In genomic region chr1:66617188-66617587, GRCm38 (mm10) we compare ENCODE assay signal across 17 mouse cellular contexts.
"Had no signal": no experiment of that assay in that cellular context is flagged by ENCODE, and none has a peak within 500 bp of the region (broad histone marks: within the 10 kb centered on the region; RNA-seq: fewer than 3 reads in every experiment).

No protein-coding gene starts in this region.

- H3K4me2 ChIP-seq: limb, embryonic 13.5 days; neural tube, embryonic 15.5 days had no signal

- H3K27me3 ChIP-seq: limb, embryonic 13.5 days; neural tube, embryonic 15.5 days had no signal

- H3K9me3 ChIP-seq: limb, embryonic 13.5 days; midbrain, embryonic 10.5 days; neural tube, embryonic 15.5 days had no signal

- H3K36me3 ChIP-seq: limb, embryonic 13.5 days; midbrain, embryonic 10.5 days had no signal

- H3K9ac ChIP-seq: limb, embryonic 13.5 days; liver, embryonic 14.5 days; neural tube, embryonic 15.5 days had no signal

- H3K27ac ChIP-seq: kidney, postnatal 0 days; layer of hippocampus, adult 2 months; limb, embryonic 13.5 days; liver, embryonic 14.5 days; midbrain, embryonic 10.5 days; neural tube, embryonic 15.5 days had no signal

- DNase-seq: kidney, adult 11 months; kidney, adult 9 months; kidney, postnatal 36 days; lung, adult 2 months; lung, postnatal 36 days; midbrain, embryonic 14.5 days; right cerebral cortex, adult 18-20 months; right cerebral cortex, postnatal 25 days; thymus, adult 18-20 months; thymus, postnatal 14 days had no signal

- H3K4me1 ChIP-seq: limb, embryonic 13.5 days; midbrain, embryonic 10.5 days; neural tube, embryonic 15.5 days had no signal

- H3K4me3 ChIP-seq: layer of hippocampus, adult 2 months; limb, embryonic 13.5 days; midbrain, embryonic 10.5 days; myocyte; neural tube, embryonic 15.5 days had no signal
